Mouse (Mus musculus) adrenal gland, adult 18-20 months (tissue): Measurements from ENCODE around the gene Il1r2. TPM values are rescaled to one million over a fixed set of nuclear protein-coding genes. Genes with fewer than 3 reads are reported as not detected.

Experiments
- DNase-seq, 2 experiments: peaks; one replicate each; pipeline ENCODE4 v3.0.0; 2021 to 2022; ENCODE audit warnings: low spot score in 2 of 2
- total RNA-seq, 2 experiments: library from RNA; stranded (reverse); gene quantifications; 1 replicate in 1 of 2; 2 replicates in 1 of 2; pipeline ENCODE4 v1.2.3; 2021

Gene Il1r2
- total RNA-seq, 2 experiments from 2014 or later: 0.56 TPM; not detected in 1

DNA sequence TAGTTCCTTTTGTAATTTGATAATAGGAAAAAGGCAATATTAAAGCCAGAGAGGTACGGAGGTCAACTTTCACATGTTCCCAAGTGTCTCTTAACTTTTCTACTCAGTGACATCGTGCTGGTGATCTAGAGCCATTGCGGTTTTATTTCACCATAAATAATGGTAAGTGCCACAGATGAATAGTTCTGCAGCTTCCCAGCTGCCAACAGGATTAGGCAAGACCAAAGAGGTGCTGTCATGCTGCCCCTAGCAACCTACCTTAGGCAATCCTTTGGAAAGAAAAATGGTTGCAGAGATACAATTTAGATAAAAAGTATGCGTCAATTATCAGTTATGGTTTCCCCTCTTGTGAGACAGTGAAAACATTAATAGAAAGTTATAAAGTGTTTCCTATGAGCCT lies 54.6 kb downstream of the Il1r2 start:
- no peak for DNase-seq

- DNase-seq: no peak
Measured at GRCm38 (mm10) chr1:40129321-40129720, 55.4 kb downstream of the Il1r2 start.

DNA sequence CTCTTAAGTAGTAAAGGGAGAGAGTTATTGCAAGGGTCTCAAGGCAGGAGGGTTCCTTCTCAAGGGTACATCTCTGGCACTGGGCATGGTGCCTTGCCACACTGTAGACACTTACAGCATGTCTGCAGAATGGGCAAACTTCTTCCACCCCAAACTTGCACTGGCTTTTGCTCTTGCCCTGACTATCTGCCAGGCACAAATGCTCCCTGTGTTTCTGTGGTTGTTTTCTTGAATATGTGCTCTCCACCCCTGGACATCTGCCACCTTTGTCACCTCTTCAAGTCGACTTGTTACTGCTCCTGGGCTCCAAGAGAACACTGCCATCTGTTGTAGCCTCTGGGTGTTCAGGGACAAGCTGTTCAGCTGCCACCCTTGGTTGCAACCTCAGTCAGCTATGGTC lies 57.8 kb downstream of the Il1r2 start:
- no peak for DNase-seq

DNA sequence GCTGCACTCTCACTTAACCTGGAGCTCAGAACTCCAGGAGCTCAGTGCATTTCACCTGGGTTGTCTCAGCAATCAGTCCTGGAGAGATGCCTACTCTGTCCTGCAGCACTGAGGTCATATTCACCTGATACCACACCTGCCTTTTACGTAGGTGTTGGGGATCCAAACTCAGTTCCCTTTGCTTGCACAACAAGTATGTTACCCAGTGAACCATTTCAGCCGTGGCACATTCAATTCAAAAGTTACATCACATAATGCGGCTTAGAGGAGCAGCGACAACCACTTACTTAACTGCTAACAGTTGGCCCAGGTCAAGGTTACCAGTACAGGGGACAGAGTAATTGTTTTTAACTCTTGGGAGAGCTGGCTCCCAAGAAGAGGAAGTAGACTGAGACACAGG lies 58.8 kb downstream of the Il1r2 start:
- no peak for DNase-seq

- no peak for DNase-seq
Measured at GRCm38 (mm10) chr1:40133567-40133966, 59.7 kb downstream of the Il1r2 start.

GRCm38 (mm10) chr1:40139798-40140532 lies 66.1 kb downstream of the Il1r2 start:
- DNase-seq: peak; percentile 43 to 44

DNA sequence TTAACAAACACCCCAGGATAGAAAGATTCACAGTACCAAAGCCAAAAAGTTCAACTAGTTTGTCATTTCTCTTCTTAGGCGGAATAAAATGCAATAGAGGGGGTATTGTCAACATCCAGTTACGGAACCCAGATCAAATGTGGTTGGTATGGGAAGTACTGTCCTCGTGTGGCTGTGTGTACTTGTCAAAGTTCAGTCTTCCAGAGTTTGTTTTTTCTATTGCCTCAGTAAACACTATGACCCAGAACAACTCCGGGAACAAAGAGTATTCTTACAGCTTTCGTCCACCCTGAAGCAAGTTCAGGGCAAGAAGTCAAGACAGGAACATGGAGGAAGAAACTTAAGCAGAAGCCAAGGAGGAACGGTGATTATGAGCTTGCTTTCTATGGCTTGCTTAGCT lies 82.2 kb downstream of the Il1r2 start:
- no peak for DNase-seq

DNA sequence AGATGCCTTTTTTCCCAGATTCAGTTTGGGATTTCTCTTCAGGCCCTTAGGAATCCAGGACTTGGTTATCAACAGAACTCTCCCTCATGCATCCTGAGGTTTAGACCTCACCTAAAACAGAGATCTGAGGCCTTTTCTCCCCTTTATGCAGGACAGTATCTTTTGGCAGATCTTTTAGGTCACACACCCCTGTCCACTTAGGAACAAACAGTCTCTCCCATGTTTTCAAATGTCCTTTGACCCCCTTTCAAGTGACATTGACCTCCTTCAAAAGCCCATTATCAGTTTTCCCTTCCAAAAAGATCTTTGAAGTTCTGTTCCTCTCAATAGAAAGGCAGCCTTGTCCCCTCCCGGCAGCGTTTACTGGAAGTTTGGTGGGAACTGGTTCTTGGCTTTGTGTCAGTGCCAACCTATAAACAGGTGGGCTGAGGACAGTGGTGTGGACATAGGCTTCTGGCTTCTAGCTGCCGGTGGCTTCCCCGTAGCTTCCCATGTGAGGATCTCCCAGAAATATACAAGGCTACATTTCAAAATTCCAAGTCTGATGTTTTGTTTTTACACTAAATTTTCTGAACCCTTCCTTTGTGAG lies 89.5 kb downstream of the Il1r2 start:
- no peak for DNase-seq

DNA sequence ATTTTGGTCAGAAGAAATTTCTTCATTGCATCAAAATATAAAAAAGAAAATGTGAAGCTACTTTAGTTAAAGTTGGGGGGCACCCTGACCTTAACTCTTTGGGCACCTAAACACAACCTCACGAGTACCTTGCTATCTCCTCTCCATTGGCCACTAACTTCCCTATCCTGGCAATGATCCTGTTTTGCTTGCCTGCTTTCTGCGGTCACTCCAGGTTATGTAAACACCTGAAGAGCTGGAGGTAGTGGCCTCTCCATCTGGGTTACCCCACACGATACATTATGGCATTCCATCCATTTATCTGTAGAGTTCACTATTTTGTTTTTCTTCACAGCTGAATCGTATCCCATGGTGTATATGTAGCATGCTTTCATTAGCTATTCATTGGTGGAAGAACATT lies 90.5 kb downstream of the Il1r2 start:
- DNase-seq: no peak

DNA sequence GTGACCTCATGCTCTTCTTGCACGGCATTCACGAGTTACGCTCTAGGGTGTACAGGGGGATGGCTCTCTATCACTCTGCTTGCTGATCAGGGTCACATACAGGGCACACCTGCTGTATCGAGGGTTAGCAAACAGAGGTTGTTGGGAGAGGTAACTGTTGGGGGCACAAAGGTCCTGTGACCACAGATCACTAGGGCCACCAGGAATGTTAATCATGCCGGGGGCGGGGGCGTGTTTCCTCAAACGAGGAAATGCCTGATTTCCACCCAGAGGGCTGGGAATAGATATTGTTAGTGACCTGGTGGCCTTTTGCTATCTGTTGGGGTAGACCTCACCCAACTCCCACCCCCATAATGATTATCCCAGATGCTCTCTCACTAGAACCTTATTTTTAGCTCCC lies 93.7 kb downstream of the Il1r2 start:
- no peak for DNase-seq

DNA sequence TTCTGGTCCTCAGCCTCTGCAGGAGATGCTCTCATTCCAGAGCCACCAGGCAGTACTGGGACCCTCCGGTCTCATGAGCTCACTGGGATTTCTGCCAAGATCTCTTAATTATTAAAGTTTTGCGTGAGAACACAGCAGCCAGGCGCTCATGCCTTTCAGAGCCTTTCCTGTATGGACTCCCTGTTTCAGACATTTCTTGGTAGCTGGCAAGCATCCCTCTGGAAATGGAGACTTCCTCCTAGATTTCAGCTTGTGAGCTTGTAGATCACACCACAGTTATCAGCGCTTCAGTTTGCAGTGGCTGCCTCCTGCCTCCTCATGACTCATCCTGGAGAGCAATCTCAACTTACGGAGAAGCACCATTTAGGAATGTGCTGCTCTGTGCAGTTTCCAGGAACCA lies 98.0 kb downstream of the Il1r2 start:
- DNase-seq: no peak

DNA sequence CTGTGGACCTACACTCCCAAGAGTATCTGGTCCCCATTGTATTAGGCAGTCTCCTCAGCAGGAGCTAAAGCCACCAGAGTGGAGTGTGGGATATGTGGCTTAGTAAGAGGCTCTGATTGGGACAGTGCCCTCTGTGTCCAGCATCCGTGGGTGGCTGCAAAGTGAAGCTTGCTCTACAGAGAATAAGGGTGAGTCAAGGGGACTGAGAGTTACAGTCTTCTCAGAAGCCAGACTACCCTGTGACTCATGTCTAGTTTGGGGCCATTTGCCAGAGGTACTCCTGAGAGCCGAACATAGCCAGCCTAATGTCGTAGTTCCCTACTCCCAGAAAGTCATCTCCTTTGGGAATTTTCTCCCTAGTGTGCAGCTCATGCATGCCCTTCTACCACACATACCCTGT lies 100.3 kb downstream of the Il1r2 start:
- DNase-seq: peak in 1 of 2 experiments; percentile 28

Other genes starting within 250 kb of the Il1r2 start
- 10 to 100 TPM; 90.2 to 98.0 TPM for gene Map4k4, start 173.2 kb upstream of the Il1r2 start, total RNA-seq
- gene Il1r1, start 151.0 kb downstream of the Il1r2 start, total RNA-seq: 1 to 10 TPM; 3.6 to 4.3 TPM